Mouse (Mus musculus) cerebellum, postnatal 14 days (tissue): Measurements from ENCODE around the gene Ripor1.

Experiments
- DNase-seq, 2 experiments: peaks; one replicate each; pipeline ENCODE4 v3.0.0; 2021; ENCODE audit warnings: mixed read lengths in 2 of 2

The Ripor1 gene

DNA sequence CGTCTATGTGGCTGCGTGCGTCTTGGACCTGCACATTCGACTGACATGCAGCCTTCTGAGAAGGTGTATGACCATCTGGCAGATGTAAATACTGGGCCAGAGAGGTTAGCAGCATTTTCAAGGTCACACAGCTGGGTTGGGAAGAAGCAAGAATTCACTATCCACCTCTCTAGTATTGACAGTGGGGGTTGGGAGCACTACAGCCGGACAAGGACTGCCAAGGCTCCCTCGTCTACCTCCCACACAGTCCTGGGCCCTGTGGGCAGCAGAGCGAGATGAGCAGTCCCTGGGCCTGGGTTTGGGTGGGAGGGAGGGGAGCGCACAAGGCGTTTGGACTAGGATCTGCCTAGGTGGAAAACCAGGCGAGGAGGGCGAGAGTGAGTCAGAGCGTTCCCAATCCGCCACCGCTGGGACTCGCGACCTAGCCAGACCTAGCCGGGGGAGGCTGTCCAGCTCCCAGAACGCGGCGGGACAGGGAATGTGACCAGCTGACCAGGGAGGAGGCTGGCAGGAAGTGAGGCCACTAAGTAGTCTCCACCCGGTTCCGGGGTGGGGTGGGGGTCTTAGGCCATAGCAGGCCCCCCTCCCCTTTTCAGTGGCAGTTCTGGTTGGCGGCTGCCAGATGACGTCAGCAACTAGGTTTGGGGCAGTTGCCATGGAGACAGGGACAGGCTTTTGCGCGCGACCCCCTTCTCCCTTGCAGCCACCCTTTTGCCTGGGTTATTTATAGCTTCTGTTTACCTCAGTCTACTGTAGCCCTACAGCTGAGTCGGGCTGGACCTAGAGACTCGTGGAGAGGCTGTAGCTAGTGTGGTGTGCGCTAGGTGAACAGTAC is 1.4 kb downstream of the Ripor1 start:
- DNase-seq = peak; percentile 89

DNA sequence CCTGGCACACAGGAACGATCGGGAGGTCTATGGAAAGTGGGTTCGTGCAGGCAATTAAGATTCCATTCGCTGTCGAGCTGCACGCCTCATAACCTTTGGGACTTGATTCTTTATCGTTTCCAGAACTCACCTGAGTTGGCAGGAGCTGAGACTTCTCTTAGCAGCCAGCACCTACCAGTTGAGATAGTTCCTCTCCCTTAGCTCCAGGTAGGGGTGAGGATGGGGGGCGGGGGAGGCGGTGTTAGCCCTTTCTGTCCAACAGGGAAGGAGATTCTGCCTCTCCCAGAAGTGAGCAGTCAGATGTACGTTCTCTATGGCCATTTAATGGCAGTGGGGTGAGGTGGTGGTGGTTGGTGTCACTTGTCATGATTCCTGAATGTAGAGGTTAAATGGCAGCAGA is 2.0 kb downstream of the Ripor1 start:
- peak in 1 of 2 experiments; percentile 43 for DNase-seq

DNA sequence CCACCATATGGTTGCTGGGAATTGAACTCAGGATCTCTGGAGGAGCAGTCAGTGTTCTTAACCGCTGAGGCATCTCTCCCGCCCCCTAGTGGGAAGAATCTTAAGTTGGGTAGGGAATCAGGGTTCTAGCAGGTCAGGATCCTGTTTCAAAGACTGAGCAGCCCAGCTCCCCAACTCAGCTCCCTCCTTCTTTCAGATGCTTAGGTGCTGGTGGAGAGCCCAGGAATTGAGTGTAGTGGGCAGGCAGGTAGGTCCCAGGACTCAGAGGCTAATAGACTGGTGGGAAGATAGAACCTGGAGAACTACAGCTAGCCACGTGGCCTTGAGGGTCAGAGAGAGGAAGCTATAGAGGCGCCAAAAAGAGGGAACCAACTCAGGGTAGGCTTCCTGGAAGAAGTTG is 2.6 kb downstream of the Ripor1 start:
- DNase-seq = peak; percentile 60 to 73

DNA sequence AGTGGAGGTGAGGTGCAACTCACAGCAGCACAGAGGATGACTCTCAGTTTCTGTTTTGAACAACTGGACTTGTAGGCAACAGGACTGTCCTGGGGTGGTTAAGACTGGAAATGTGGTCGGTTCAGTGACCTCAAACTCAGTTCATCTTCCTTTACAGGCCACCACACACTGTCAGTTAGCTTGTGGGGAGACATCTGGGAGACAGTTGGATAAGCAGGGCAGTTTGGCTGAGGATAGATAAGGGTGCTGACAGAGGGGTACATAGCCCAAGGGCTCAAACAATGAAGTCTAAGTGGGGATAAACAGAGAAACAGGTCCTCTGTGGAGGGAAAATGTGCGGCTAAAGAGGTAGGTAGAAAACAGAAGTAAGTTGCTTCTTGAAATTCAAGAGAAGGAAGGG is 4.3 kb downstream of the Ripor1 start:
- DNase-seq = no peak

DNA sequence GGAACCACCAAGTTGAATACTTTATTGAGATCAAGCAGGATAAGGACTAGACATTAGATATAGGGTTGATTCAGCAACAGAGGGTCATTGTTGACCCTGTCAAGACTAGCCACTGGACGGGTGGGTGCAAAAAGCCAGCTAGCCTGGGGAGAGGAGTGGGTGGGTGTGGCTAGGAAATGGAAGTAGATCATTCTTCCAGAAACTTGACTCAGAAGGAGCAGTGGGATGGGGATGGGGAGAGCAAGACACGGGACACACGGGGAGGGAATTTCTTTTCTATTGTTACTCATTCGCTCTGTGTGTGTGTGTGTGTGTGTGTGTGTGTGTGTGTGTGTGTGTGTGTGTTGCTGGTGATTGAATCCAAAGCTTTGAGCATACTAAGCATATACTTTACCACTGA is 4.7 kb downstream of the Ripor1 start:
- no peak for DNase-seq

DNA sequence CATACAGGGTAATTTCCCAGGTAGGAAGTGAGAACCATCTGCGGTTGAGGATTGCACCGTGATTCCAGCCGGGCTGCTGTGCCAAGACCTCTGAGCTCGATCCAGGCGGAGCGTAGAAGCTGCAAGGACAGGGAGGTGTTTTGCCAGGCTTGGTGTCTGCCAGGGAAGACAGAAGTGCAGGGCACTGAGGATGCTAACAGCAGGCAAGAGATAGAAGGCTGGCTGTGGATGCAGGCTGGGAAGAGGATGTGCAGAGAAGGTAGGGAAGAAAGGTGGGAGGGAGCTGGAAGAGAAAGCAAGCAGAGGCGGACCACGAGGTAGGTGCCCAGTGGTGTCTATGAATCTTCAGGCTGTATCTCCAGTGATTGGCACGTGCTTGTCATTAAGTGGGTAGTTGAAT is 6.8 kb downstream of the Ripor1 start:
- DNase-seq = peak in 1 of 2 experiments; percentile 35

DNA sequence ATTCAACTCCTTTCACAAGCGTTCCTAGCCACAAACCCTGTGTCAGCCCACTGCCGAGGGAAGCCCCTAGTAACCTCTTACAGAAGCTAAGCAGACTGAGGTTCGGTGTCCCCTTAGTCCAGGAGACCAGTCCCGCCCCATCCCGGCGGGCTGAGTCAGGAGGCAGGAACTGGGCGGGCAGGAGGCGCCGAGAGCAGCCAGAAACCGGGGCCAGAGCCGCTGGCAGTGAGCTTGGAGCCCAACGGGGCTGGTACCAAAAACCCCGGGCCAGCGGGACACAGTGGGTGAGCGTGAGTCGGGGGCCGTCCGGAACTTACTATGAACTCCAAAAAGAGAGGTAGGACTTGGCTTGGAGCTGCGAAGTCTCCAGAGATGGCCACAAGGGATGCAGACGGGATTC is 8.0 kb downstream of the Ripor1 start:
- DNase-seq = peak; percentile 36 to 37

DNA sequence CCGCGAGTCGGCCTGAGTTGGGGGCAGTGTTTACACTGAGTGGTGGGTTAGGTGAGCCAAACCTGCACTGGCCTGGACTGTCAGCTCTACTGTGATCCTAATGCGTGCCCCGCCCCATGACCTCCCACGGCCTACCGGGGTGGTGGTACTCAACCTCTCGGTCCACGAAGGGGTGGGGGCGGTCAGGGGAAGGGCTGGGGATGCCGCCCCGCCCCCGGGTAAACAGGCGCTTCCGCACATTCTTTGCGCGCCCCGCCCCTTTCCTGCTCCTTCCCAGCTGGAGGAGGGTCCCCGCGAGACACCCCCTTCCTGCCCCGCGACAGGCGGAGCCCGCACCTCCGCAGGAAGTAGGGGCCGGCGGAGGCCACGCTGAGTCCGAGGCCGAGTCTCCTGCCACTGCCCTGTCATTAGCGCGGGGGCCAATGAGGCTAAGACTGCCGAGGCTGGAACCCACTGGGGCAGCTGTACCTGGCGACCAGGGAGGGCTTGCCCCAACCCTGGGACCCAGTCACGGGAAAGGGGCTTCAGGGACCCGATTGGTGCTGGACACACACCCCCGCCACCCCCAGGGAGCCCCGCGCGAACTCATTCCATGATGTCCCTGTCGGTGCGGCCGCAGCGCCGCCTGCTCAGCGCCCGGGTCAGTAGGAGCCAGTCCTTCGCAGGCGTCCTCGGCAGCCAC is 8.9 kb downstream of the Ripor1 start:
- DNase-seq = peak in 1 of 2 experiments; percentile 41

DNA sequence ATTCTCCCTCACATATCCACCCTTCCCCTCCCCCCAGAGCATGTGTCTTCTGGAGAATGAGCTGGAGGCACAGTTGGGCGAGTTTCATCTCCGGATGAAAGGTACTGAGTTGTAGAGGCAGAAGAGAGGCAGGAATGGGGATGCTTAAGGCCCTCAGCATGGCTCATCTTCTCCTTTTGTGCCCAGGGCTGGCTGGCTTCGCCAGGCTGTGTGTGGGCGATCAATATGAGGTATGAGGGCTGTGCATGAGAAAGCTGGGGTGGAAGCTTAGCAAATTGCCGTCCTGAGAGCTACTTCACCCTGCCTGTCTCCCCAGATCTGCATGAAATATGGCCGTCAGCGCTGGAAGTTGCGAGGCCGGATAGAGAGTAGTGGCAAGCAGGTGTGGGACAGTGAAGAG is 10.9 kb downstream of the Ripor1 start:
- no peak for DNase-seq

DNA sequence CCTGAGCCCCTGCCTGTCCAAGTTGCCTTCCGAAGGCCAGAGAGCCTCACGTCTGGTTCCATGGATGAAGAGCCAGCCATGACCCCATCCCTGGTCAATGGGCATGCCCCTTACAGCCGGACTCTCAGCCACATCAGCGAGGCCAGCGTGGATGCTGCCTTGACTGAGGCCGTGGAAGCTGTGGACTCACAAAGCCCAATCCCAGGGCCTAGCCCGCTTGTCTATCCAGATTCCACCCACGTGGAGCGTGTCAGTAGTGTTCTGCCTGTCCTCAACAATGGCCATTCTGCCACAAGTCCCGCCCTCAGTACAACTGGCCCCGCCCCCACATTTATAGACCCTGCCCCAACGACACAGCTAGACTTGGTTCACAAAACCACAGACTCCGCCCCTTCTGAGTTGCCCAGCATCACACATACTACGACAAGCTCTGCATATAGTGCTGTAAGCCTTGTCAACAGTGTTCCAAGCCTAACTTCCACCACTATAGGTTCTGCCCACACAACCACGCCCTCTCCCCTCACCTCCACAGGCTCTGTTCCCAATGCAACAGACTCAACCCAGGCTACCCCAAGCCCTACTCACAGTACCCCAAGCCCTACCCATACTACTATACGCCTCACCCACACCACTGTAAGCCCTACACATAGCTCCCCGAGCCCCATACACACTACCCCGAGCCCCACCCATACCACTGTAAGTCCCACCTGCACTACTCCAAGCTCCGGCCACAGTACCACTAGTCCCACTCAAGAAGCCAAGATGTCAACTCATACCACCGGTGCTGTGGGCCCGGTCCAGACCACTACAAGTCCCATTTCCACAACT is 12.6 kb downstream of the Ripor1 start:
- no peak for DNase-seq

DNA sequence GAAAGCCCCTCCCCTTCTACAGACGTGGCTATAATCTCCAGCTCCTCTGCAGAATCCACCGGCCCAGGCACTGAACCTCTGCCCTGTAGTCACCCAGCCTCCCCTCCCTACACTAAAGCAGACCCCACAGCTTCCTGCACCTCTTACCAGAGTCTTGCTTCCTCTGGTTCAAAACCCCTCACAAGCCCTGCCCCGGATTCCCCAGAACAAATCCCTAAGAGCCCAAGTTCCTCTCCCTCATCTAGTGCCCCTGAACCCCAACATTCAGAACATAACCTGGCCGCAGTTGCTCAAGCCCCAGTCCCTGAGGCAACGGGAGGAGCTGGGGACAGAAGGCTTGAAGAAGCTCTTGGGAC is 13.2 kb downstream of the Ripor1 start:
- DNase-seq = no peak

DNA sequence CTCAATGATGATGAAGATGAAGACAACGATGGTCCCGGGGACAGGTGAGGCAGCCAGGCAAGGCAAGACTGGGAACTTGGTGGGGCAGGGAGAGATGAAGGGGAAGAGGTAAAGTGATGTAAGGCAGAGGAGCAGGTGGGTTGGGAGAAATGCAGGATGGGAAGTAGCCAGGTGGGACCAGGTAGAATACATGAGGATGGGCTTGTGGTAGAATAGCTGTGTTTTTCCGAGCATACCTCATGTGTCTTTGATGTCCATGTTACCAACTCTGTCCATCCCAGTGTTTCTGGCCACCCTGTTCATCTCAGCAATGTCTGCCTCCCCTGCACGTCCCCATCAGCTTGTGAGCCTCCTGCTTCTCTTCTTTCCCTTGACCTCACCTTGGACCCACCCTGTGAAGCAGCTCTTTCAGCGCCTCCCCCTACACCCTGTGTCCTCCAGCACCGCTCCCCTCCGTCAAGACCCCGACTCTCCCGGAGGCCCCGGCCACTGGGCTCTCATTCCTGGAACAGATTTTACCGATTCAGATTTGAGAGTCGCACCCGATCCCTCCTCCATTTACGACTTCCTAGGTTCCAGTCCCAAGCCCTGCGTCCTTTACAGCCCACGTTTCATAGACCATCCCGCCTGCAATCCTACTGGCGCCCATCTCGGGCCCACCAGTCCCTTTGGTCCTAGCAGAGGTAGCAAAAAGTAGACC is 14.0 kb downstream of the Ripor1 start:
- no peak for DNase-seq

DNA sequence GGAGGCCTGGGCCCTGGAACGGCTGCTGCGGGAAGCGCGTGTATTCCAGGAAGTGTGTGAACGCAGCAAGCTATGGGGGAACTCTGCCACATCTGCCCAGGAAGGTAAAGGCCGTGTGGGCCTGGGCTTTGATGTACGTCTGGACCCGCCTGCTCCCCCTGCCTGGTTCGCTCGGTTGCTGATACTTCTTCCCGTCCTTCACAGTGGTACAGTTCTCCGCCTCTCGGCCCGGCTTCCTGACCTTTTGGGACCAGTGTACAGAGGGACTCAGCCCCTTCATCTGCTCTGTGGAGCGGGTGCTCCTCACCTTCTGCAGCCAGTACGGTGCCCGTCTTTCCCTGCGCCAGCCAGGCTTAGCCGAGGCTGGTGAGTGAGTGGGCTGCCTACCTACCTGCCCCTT is 15.2 kb downstream of the Ripor1 start:
- DNase-seq = no peak

DNA sequence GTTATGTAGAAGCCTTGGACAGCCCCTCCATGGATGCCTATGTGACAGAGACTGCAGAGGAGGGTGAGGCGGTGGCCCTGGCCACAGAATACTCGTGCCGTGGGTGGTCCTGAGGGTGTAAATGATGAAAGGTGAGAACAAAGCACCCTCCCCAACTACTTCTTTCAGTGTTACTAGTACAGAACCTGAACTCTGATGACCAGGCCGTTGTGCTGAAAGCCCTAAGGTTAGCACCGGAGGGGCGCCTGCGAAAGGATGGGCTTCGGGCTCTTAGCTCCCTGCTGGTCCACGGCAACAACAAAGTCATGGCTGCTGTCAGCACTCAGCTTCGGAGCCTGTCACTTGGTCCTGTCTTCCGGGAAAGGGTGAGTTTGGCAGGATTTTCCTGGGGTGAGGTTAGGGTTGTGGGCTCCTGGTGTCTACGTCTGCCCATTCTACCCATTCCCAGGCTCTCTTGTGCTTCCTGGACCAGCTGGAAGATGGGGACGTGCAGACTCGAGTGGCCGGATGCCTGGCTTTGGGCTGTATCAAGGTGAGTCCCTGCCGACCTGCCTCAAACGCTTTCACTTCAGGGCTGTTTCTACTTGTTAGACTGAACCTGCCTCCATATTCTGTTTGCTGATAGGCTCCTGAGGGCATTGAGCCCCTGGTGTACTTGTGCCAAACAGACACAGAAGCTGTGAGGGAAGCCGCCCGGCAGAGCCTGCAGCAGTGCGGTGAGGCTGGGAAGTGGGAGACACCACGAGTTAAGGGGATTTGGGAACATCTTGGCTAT is 16.1 kb downstream of the Ripor1 start:
- no peak for DNase-seq

DNA sequence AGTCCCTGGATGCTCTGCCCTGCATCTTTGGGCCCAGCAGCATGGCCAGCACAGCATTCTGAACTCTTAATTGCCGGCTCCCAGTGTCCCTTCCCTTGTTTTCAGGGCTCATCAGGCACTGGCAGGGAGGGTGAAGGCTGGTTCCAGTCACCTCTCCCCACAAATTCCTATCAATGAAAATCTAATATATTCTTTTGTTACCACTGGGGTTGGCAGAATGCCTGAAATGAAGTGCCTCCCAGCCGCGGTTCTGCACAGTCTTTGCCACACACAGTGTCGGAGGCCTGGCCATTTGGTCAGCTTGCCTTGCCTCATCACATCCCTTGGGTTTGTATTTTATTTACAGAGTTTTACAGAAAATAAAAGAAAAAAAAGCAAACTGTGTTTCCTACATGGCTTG is 16.8 kb downstream of the Ripor1 start:
- DNase-seq = peak in 1 of 2 experiments; percentile 30

DNA sequence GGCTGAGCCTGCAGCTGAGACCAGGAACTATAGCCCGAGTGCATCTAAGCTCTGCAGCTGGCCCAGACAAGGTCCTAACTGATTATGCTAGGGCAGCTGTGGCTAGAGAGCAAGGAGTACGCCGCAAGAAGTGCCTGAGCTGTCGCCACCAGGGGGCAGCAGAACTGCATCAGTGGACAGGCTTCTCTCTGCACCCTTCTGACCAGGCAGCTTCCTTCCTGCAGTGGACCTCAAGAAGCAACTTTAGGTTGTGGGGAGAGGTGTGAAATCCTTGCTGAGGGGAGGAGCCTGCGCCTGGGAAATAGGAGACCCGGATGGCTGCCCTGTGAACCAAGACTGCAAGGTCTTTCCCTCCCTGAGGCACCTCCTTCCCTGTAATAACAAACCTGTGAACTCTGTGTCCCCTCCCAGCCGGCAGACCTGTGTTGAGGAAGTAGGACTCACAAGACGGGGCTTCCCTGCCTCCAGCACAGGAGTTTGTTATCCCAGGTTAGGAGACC is 17.4 kb downstream of the Ripor1 start:
- DNase-seq = peak; percentile 95 to 98

DNA sequence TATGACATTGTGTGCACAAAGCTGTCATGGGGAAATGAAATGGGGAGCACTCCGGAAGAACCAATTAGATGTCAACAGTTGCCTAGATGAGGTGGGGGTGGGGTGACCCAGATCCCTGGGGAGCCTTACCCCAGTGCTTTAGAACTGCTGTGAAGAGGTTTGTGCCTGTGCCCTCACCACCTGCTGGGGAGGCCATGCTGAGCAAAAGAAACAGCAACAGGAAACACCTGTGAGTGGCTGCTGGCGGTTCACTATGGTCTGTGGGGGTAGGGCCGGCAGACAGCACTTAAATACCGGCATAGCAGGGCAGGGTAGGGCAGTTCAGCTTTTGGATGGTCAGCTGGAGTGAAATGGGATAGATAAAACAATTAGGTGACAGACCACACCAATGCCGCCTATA is 18.1 kb downstream of the Ripor1 start:
- peak in 1 of 2 experiments; percentile 28 for DNase-seq

DNA sequence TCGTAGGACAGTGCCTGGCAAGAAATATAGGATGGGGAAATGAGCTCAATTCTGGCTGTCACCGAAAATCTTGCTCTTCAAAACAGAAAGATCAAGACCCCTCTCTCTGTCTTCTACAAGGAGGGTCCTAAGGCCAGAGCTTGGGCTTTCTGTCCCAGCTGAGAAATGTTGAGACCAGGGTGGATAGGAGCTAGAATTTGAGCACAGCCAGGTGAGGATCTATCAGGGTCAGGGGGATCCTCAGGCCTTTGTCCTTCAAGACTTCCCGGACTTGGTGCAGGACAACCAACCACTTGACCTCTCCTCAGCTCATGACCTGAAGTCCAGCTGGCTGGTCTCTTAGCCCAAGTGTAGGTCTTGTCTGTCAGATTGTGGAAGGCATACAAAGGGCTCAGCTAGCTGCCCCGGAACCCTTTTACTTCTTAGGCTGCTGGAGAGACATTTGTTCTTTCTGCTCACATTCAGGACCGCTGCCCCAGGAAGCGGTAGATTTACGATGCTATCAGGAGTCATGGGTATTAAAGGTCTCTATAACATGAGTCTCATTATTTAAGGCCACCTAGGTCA is 18.7 kb downstream of the Ripor1 start:
- no peak for DNase-seq

DNA sequence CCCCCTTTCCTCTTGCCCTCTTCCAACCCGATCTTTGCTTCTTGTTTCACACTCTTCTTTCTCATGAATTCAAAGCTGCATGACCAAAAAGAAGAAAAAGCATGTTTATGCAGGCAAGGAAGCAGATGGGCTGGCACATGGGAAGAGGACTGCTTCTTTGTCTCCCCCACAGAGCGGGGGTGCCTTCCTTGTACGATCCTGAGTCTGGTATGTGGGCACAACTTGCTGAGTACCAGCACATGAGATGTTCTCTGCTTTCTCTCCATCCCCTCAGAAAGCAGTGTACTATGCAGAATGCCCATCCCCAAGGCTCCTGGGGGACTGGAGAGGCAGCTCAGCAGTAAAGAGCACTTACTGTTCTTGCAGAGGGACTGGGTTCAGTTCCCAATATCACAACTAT is 19.3 kb downstream of the Ripor1 start:
- DNase-seq = no peak

DNA sequence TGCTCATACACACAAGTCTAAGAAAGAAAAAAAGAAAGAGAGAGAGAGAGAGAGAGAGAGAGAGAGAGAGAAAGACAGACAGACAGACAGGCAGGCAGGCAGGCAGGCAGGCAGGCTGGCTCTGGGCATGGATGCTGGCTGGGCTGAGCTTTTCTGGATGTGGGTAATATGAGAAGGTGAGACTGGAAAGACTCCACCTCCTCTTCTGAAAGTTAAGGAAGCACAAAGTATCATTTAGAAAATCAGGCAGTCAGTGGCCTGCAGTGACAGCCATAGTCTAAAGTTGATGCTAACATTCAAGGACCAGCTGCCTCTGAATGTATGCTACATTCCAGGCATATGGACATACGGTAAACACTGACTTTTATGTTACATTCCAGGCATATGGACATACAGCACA is 19.8 kb downstream of the Ripor1 start:
- no peak for DNase-seq

DNA sequence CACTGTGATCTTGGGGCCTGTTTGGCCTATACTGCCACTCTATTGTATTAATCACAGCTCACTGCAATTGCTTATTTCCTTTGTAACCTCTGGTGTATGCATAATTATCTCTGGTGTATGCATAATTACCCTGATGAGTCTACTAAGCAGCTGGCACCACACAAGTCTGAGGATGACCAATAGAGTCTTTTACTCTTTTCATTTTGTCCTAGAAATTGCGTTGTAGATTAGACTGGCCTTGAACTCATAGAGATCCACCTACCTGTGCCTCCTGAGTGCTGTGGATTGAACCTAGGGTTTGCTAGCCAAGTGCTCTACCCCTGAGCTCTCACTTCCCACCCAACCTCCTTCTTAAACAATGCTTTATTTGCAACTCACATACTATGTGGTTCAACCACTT is 21.0 kb downstream of the Ripor1 start:
- no peak for DNase-seq

DNA sequence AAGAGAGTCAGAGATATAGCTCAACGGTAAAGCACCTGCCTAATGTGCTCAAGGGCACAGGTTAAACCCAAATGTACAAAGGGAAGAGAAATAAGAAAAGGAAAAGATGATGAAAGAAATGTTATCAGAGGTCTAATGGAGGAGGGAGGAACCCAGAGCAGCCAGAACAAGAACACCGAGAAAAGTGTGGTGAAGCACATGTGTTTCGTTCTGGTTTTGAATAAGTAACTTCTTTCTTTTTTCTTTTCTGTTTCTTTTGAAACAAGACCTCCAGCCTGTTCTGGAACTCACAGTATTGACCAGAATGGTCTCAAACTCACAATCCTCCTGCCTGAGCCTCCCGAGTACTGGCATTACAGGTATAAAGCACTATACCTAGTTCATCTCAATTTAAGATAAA is 24.3 kb downstream of the Ripor1 start:
- DNase-seq = no peak
